Comparison of ENCODE assay signal across 1 mouse cellular context in genomic region chr9:70216517-70216916, GRCm38 (mm10).
TF ChIP-seq lines count a peak whose summit lies in the region.

No protein-coding gene starts in this region.

TF ChIP-seq in CH12.LX, 34 proteins besides CTCF, POLR2A, EP300 and RAD21 (continued from another document):
- TF ChIP-seq CHD2 (IDR thresholded peaks at IDR 0.05; ENCODE audit: low read length), result no peak
- peak; percentile 45; the same call in 1 of the 2 replicates for TF ChIP-seq TCF12 (IDR thresholded peaks at IDR 0.05; ENCODE audit: low read depth, low read length)
- 0 out of 2 replicates have a peak, but pooled peaks have one; percentile 13 for TF ChIP-seq MEF2A (IDR thresholded peaks at IDR 0.05; ENCODE audit: borderline replicate concordance, low read depth, low read length)
- TF ChIP-seq HCFC1 (IDR thresholded peaks at IDR 0.05; ENCODE audit: low read depth, low read length), result no peak
- no peak for TF ChIP-seq GABPA (IDR thresholded peaks at IDR 0.05; ENCODE audit: insufficient replicate concordance, low read depth, low read length)
- TF ChIP-seq USF2 (conservative IDR thresholded peaks at IDR 0.05; ENCODE audit: low read depth, low read length), result no peak
- no peak for TF ChIP-seq TBP (conservative IDR thresholded peaks at IDR 0.05; ENCODE audit: low read depth, low read length)
- no peak for TF ChIP-seq NELFE (IDR thresholded peaks at IDR 0.05; ENCODE audit: low read depth, low read length)
- no peak for TF ChIP-seq E2F4 (IDR thresholded peaks at IDR 0.05; ENCODE audit: insufficient replicate concordance, low read depth, low read length)
- peak; percentile 79 for TF ChIP-seq BHLHE40 (IDR thresholded peaks at IDR 0.05; ENCODE audit: low read depth, low read length)
- no peak for TF ChIP-seq ZMIZ1 (IDR thresholded peaks at IDR 0.05; ENCODE audit: low read depth, low read length)
- no peak for TF ChIP-seq MYC (IDR thresholded peaks at IDR 0.05; ENCODE audit: low read depth, low read length)
- TF ChIP-seq IRF4 (IDR thresholded peaks at IDR 0.05; ENCODE audit: low read depth, low read length), result peak; percentile 22; the same call in 1 of the 2 replicates
- no peak for TF ChIP-seq UBTF (IDR thresholded peaks at IDR 0.05; ENCODE audit: low read depth, low read length)
- no peak; the same call in 1 of the 2 replicates for TF ChIP-seq ETS1 (conservative IDR thresholded peaks at IDR 0.05; ENCODE audit: low read depth, low read length)
TF ChIP-seq in CH12.LX: peak in this region for 4.
